Mouse (Mus musculus): ENCODE data around the gene Ralgps1. TPM values are rescaled to one million over a fixed set of nuclear protein-coding genes. Genes with fewer than 3 reads are reported as not detected.

Ralgps1 gene
- total and polyA plus RNA-seq, 3 experiments: 0.89 to 2.6 TPM; not detected in 1

DNA sequence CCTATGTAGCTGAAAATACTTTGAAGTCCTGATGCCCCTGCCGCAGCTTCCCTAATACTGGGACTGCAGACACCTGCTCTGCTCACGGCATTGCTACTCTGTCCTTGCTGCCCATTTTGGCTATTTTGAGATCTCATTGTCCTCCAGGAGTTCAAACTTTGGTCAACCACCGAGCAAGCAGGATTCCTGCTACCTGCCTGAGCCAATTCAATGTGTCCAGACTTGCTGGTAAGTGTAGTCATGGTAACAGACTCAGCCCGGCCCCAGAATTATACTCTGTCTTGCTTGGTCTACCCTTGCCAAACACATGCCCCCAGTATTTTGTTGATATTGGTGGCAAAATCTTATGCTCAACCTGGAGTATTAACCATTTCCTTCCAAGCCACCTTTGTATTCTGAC is 25.8 kb upstream of the Ralgps1 start:
- no peak for DNase-seq (ENCODE audit: low read depth, low spot score)
- peaks cover 0 to 8% of the 10 kb centered on the region in 2 experiments; a peak in 3 of 4 replicates for H3K4me1 ChIP-seq (ENCODE audit: control insufficient read depth in 1 of 2, insufficient read depth in 2 of 2, low read length in 2 of 2)
- H3K4me3 ChIP-seq (ENCODE audit: control insufficient read depth in 1 of 2, insufficient read depth in 1 of 2, low read depth in 2 of 2, low read length in 2 of 2): no peak overlapping the region
- H3K79me2 ChIP-seq (ENCODE audit: control insufficient read depth, insufficient read depth, low read length, poor library complexity): no peaks in the 10 kb centered on the region
- TF ChIP-seq ZKSCAN1 (IDR thresholded peaks at IDR 0.05; ENCODE audit: low read depth, low read length): no peak
- TF ChIP-seq EP300 (IDR thresholded peaks at IDR 0.05; ENCODE audit: low read depth in 1 of 2, low read length in 2 of 2): no peak
- no peak for TF ChIP-seq ETS1 (IDR thresholded peaks at IDR 0.05; ENCODE audit: low read depth, low read length)
- TF ChIP-seq RAD21 (IDR thresholded peaks at IDR 0.05; ENCODE audit: low read depth, low read length): no peak
- no peak for TF ChIP-seq SIN3A (IDR thresholded peaks at IDR 0.05; ENCODE audit: low read length)
- TF ChIP-seq MAX (IDR thresholded peaks at IDR 0.05; ENCODE audit: low read length): no peak
- no peak for TF ChIP-seq TCF12 (IDR thresholded peaks at IDR 0.05; ENCODE audit: low read depth, low read length)
- no peak for TF ChIP-seq POLR2AphosphoS5 (IDR thresholded peaks at IDR 0.05; ENCODE audit: borderline replicate concordance, low read depth, low read length)
- no peak for TF ChIP-seq BHLHE40 (IDR thresholded peaks at IDR 0.05; ENCODE audit: borderline replicate concordance, low read depth, low read length)
- no peak for TF ChIP-seq MXI1 (IDR thresholded peaks at IDR 0.05; ENCODE audit: low read depth, low read length)
- no peak for TF ChIP-seq E2F4 (IDR thresholded peaks at IDR 0.05; ENCODE audit: borderline replicate concordance, low read depth, low read length)
- no peak for TF ChIP-seq ZMIZ1 (IDR thresholded peaks at IDR 0.05; ENCODE audit: low read depth, low read length)
- no peak for TF ChIP-seq USF1 (IDR thresholded peaks at IDR 0.05; ENCODE audit: low read depth, low read length)
- no peak overlapping the region for H3K9ac ChIP-seq (ENCODE audit: control insufficient read depth, low read depth, low read length, poor library complexity, severe bottlenecking)
- H3K27ac ChIP-seq (ENCODE audit: control insufficient read depth, low read depth, low read length): no peak overlapping the region
- no peaks in the 10 kb centered on the region for H3K9me3 ChIP-seq (replicated peaks; ENCODE audit: insufficient read depth, low read length)
- H3K36me3 ChIP-seq (ENCODE audit: control insufficient read depth in 1 of 2, insufficient read depth in 2 of 2, low read length in 2 of 2): peaks cover 0 to 6% of the 10 kb centered on the region in 2 experiments; a peak in 2 of 4 replicates
- no peaks in the 10 kb centered on the region for H3K27me3 ChIP-seq (ENCODE audit: control insufficient read depth in 1 of 2, insufficient read depth in 2 of 2, low read length in 2 of 2)

DNA sequence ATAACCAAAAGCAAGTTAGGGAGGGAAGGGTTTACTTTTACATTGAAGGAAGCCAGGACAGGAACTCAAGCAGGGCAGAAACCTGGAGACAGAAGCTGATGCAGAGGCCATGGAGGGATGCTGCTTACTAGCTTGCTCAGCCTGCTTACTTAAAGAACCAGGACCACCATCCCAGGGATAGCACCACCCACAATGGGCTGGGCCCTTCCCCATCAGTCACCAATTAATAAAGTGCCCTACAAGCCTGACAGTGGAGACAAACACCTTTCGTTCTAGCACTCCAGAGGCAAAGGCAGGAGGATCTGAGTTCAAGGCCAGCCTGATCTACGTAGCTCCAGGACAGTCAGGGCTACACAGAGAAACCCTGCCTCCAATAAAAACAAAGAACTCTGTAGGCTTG is 23.8 kb upstream of the Ralgps1 start:
- Histone ChIP-seq H3K36me3 (ENCODE audit: control insufficient read depth in 1 of 2, insufficient read depth in 2 of 2, low read length in 2 of 2) (no peaks in the 10 kb centered on the region), H3K27me3 (ENCODE audit: control insufficient read depth in 1 of 2, insufficient read depth in 2 of 2, low read length in 2 of 2) (no peaks in the 10 kb centered on the region), H3K27ac (ENCODE audit: control insufficient read depth, low read depth, low read length) (no peak overlapping the region), H3K9me3 (replicated peaks; ENCODE audit: insufficient read depth, low read length) (no peaks in the 10 kb centered on the region), H3K4me3 (ENCODE audit: control insufficient read depth in 1 of 2, insufficient read depth in 1 of 2, low read depth in 2 of 2, low read length in 2 of 2) (no peak overlapping the region), H3K79me2 (ENCODE audit: control insufficient read depth, insufficient read depth, low read length, poor library complexity) (no peaks in the 10 kb centered on the region), H3K9ac (ENCODE audit: control insufficient read depth, low read depth, low read length, poor library complexity, severe bottlenecking) (no peak overlapping the region), H3K4me1 (ENCODE audit: control insufficient read depth in 1 of 2, insufficient read depth in 2 of 2, low read length in 2 of 2) (no peaks in the 10 kb centered on the region)
- no peak for DNase-seq (ENCODE audit: low read depth, low spot score)
- TF ChIP-seq CHD2 (IDR thresholded peaks at IDR 0.05; ENCODE audit: low read length): no peak

DNA sequence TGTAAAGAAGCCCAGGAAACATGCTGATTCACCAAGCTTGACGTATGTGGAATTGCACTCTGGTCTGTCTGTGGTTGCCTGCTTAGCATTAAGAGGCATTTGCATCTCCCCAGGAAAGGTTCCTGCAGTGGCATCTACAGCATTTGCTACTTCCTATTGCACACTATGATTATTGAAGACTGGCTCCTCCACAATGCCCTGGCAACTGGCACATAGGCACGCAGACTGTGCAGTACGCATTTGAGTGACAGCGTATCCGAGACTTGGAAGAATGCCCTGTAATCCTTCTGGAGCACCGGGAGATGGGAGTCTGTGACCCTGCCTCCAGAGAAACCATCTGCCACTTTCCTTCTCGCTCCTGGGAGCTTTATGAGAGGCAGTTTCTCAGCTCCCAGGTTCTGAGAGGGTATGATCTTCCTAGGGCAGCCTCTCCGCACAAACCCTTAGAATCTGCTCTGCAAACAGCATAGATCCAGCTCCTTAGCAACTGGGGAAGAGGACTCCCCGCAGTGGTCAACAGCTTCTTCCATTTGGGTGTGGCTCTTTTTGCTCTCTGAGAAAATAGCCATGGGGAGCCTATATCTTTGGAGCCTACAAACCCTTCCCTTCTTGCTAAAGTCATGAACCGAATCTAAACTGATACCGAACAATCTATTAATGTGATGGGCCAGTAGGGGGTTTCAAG is 22.8 kb upstream of the Ralgps1 start:
- DNase-seq (ENCODE audit: low read depth, low spot score): no peak
- Histone ChIP-seq H3K27ac (ENCODE audit: control insufficient read depth, low read depth, low read length) (no peak overlapping the region), H3K9me3 (replicated peaks; ENCODE audit: insufficient read depth, low read length) (no peaks in the 10 kb centered on the region), H3K9ac (ENCODE audit: control insufficient read depth, low read depth, low read length, poor library complexity, severe bottlenecking) (no peak overlapping the region), H3K4me3 (ENCODE audit: control insufficient read depth in 1 of 2, insufficient read depth in 1 of 2, low read depth in 2 of 2, low read length in 2 of 2) (no peak overlapping the region), H3K4me1 (ENCODE audit: control insufficient read depth in 1 of 2, insufficient read depth in 2 of 2, low read length in 2 of 2) (no peaks in the 10 kb centered on the region), H3K36me3 (ENCODE audit: control insufficient read depth in 1 of 2, insufficient read depth in 2 of 2, low read length in 2 of 2) (no peaks in the 10 kb centered on the region), H3K27me3 (ENCODE audit: control insufficient read depth in 1 of 2, insufficient read depth in 2 of 2, low read length in 2 of 2) (no peaks in the 10 kb centered on the region), H3K79me2 (ENCODE audit: control insufficient read depth, insufficient read depth, low read length, poor library complexity) (no peaks in the 10 kb centered on the region)
- TF ChIP-seq USF1 (IDR thresholded peaks at IDR 0.05; ENCODE audit: low read depth, low read length) (no peak), MAX (IDR thresholded peaks at IDR 0.05; ENCODE audit: low read length) (no peak), MAZ (IDR thresholded peaks at IDR 0.05; ENCODE audit: low read depth, low read length) (no peak), CHD1 (IDR thresholded peaks at IDR 0.05; ENCODE audit: low read depth, low read length) (no peak), ZMIZ1 (IDR thresholded peaks at IDR 0.05; ENCODE audit: low read depth, low read length) (no peak), TCF12 (IDR thresholded peaks at IDR 0.05; ENCODE audit: low read depth, low read length) (no peak), MEF2A (IDR thresholded peaks at IDR 0.05; ENCODE audit: extremely low read depth, insufficient replicate concordance, low read depth, low read length, poor library complexity, severe bottlenecking) (no peak), TAL1 (IDR thresholded peaks at IDR 0.05; ENCODE audit: low read length) (no peak), NELFE (IDR thresholded peaks at IDR 0.05; ENCODE audit: low read depth, low read length) (no peak), BHLHE40 (IDR thresholded peaks at IDR 0.05; ENCODE audit: borderline replicate concordance, low read depth, low read length) (no peak), TBP (IDR thresholded peaks at IDR 0.05; ENCODE audit: low read depth, low read length) (no peak), SMC3 (IDR thresholded peaks at IDR 0.05; ENCODE audit: low read depth, low read length) (no peak), RAD21 (IDR thresholded peaks at IDR 0.05; ENCODE audit: low read depth, low read length) (no peak), POLR2AphosphoS5 (IDR thresholded peaks at IDR 0.05; ENCODE audit: borderline replicate concordance, low read depth, low read length) (no peak), KAT2A (conservative IDR thresholded peaks at IDR 0.05; ENCODE audit: low read depth, low read length) (no peak), MYB (IDR thresholded peaks at IDR 0.05; ENCODE audit: low read depth, low read length) (no peak), POLR2A (IDR thresholded peaks at IDR 0.05; ENCODE audit: control insufficient read depth in 1 of 2, insufficient read depth in 1 of 2, low read depth in 1 of 2, low read length in 2 of 2, poor library complexity in 1 of 2) (no peak)

All from MEL (cell line).